Mouse (Mus musculus): ENCODE data around the gene Pdzrn3.
A peak's percentile ranks its signal among the peaks of the same experiment; 100 is the strongest.

The Pdzrn3 gene

GRCm38 (mm10) chr6:101291944-101292343 lies 85.8 kb downstream of the Pdzrn3 start:
- no peak for DNase-seq (ENCODE audit: low read depth, low spot score)

- DNase-seq (ENCODE audit: low read depth, low spot score) = no peak
Measured at GRCm38 (mm10) chr6:101290160-101290559, 87.5 kb downstream of the Pdzrn3 start.

GRCm38 (mm10) chr6:101289428-101289827 lies 88.3 kb downstream of the Pdzrn3 start:
- DNase-seq (ENCODE audit: low read depth, low spot score) = peak; percentile 38

- DNase-seq (ENCODE audit: low read depth, low spot score) = no peak
Measured at GRCm38 (mm10) chr6:101287566-101288173, 90.0 kb downstream of the Pdzrn3 start.

GRCm38 (mm10) chr6:101287077-101287476 lies 90.6 kb downstream of the Pdzrn3 start:
- DNase-seq (ENCODE audit: low read depth, low spot score) = no peak

GRCm38 (mm10) chr6:101284368-101284955 lies 93.2 kb downstream of the Pdzrn3 start:
- no peak for DNase-seq (ENCODE audit: low read depth, low spot score)

GRCm38 (mm10) chr6:101283891-101284290 lies 93.8 kb downstream of the Pdzrn3 start:
- DNase-seq (ENCODE audit: low read depth, low spot score) = no peak

GRCm38 (mm10) chr6:101281644-101282043 lies 96.1 kb downstream of the Pdzrn3 start:
- no peak for DNase-seq (ENCODE audit: low read depth, low spot score)

GRCm38 (mm10) chr6:101280811-101281218 lies 96.9 kb downstream of the Pdzrn3 start:
- no peak for DNase-seq (ENCODE audit: low read depth, low spot score)

GRCm38 (mm10) chr6:101278286-101278932 lies 99.3 kb downstream of the Pdzrn3 start:
- DNase-seq (ENCODE audit: low read depth, low spot score) = peak; percentile 51

- DNase-seq (ENCODE audit: low read depth, low spot score) = no peak
Measured at GRCm38 (mm10) chr6:101276261-101276660, 101.4 kb downstream of the Pdzrn3 start.

GRCm38 (mm10) chr6:101275806-101276205 lies 101.9 kb downstream of the Pdzrn3 start:
- no peak for DNase-seq (ENCODE audit: low read depth, low spot score)

- DNase-seq (ENCODE audit: low read depth, low spot score) = no peak
Measured at GRCm38 (mm10) chr6:101274846-101275245, 102.9 kb downstream of the Pdzrn3 start.

- no peak for DNase-seq (ENCODE audit: low read depth, low spot score)
Measured at GRCm38 (mm10) chr6:101272256-101272655, 105.4 kb downstream of the Pdzrn3 start.

- no peak for DNase-seq (ENCODE audit: low read depth, low spot score)
Measured at GRCm38 (mm10) chr6:101271378-101272135, 106.1 kb downstream of the Pdzrn3 start.

GRCm38 (mm10) chr6:101270095-101270826 lies 107.4 kb downstream of the Pdzrn3 start:
- no peak for DNase-seq (ENCODE audit: low read depth, low spot score)

GRCm38 (mm10) chr6:101269335-101270094 lies 108.2 kb downstream of the Pdzrn3 start:
- DNase-seq (ENCODE audit: low read depth, low spot score) = no peak

GRCm38 (mm10) chr6:101268266-101268665 lies 109.4 kb downstream of the Pdzrn3 start:
- DNase-seq (ENCODE audit: low read depth, low spot score) = no peak

- peak; percentile 52 for DNase-seq (ENCODE audit: low read depth, low spot score)
Measured at GRCm38 (mm10) chr6:101266787-101267186, 110.9 kb downstream of the Pdzrn3 start.

GRCm38 (mm10) chr6:101263544-101263943 lies 114.2 kb downstream of the Pdzrn3 start:
- peak; percentile 38 for DNase-seq (ENCODE audit: low read depth, low spot score)

GRCm38 (mm10) chr6:101261513-101261912 lies 116.2 kb downstream of the Pdzrn3 start:
- no peak for DNase-seq (ENCODE audit: low read depth, low spot score)
